Mouse (Mus musculus) thymus, adult 2 months (tissue): ENCODE results near the gene Cd33.

Experiments
- CTCF ChIP-seq: fragments of 200-500 bp; IDR thresholded peaks from 2 replicates; pipeline ENCODE4 v1.5.1; 2012; ENCODE audit warnings: mild to moderate bottlenecking, control low read depth, low read length, moderate library complexity, borderline replicate concordance; ENCODE audit not compliant: control insufficient read depth, poor library complexity, insufficient read depth; ENCODE audit errors: extremely low read depth
- POLR2A ChIP-seq: fragments of 200-500 bp; IDR thresholded peaks from 2 replicates; pipeline ENCODE4 v1.6.1; 2012; ENCODE audit warnings: mild to moderate bottlenecking, low read length, control low read depth, moderate library complexity; ENCODE audit not compliant: control insufficient read depth, poor library complexity, insufficient read depth; ENCODE audit errors: extremely low read depth

DNA sequence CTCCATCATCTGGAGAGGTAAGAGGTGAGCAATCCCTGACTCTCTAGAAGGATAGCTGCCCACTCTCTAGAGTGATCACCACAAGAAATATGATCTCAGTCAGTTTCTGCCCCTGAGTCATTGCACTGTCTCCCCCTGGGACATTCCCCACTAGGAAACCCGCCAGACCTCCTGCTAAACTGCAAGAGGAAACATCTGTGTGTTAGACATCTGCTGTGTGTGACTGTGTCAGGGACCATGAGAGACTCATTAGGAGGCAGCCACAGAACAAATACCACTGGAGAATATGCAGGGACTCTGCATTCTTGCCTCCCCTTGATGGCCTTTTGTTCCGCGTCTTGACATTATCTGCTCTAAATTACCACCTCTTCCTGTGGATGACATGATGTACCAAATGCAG lies 10.3 kb upstream of the Cd33 start:
- TF ChIP-seq POLR2A (no peak), CTCF (no peak)
